Mouse (Mus musculus) C2C12 (cell line): ENCODE data around the gene Tmem246.

ENCODE experiments used
- CTCF ChIP-seq: IDR thresholded peaks from one replicate; pipeline ENCODE4 v1.5.1; 2011; ENCODE audit not compliant: control insufficient read depth, insufficient read depth, insufficient read length
- MAX ChIP-seq: IDR thresholded peaks from one replicate; pipeline ENCODE4 v1.6.1; 2011; ENCODE audit warnings: mild to moderate bottlenecking, control low read depth
- MYOG ChIP-seq: IDR thresholded peaks from one replicate; pipeline ENCODE4 v1.6.1; 2011; ENCODE audit not compliant: control insufficient read depth, insufficient read length; ENCODE audit errors: extremely low read depth

- no peak for TF ChIP-seq CTCF
- no peak for TF ChIP-seq MAX
- TF ChIP-seq MYOG = no peak
Observed at GRCm38 (mm10) chr4:49637821-49638220, 40.1 kb upstream of the Tmem246 start.
